Mouse (Mus musculus): ENCODE data around the gene Phf13. TPM values are rescaled to one million over a fixed set of nuclear protein-coding genes. Genes with fewer than 3 reads are reported as not detected.
A peak's percentile ranks its signal among the peaks of the same experiment; 100 is the strongest.

Phf13 gene
- polyA plus RNA-seq, 1 experiment: 0.99 TPM

- no peak overlapping the region for H3K4me3 ChIP-seq (replicated peaks)
- H3K27me3 ChIP-seq (ENCODE audit: control insufficient read depth): no peaks in the 10 kb centered on the region
- no peaks in the 10 kb centered on the region for H3K9me3 ChIP-seq (ENCODE audit: control insufficient read depth, low read length)
- peaks cover 96% of the 10 kb centered on the region for H3K36me3 ChIP-seq (ENCODE audit: control insufficient read depth)
- peaks cover 16% of the 10 kb centered on the region for H3K4me1 ChIP-seq (ENCODE audit: control insufficient read depth)
- TF ChIP-seq TAL1 (IDR thresholded peaks at IDR 0.05; ENCODE audit: low read length) (no peak), GATA1 (IDR thresholded peaks at IDR 0.05; ENCODE audit: low read length) (no peak)
These were observed 24.0 kb upstream of the Phf13 start for GRCm38 (mm10) chr4:152020024-152020423.

DNA sequence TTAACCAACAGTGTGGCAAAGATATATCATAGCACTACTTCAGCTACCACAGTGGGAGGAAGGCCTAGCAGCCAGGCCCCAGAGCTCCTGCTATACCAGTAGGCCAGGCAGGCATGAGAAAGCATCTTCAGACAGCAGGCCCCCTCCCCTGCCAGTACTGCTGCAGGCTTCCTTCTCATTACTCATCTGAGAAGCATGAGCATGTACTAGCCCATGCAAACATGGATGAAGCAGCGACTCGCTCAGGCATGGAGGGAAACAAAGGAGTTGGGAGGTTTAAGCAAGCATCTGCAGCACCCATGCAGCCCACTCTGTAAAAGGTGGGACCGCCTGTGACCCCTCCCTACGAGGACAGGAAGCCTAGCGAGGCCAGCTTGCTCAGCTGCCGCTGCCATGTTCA, 23.0 kb upstream of the Phf13 start:
- no peaks in the 10 kb centered on the region for H3K9me3 ChIP-seq (ENCODE audit: control insufficient read depth, low read length)
- TF ChIP-seq TAL1 (IDR thresholded peaks at IDR 0.05; ENCODE audit: low read length) (no peak), GATA1 (IDR thresholded peaks at IDR 0.05; ENCODE audit: low read length) (no peak)
- peaks cover 9% of the 10 kb centered on the region for H3K4me1 ChIP-seq (ENCODE audit: control insufficient read depth)
- H3K36me3 ChIP-seq (ENCODE audit: control insufficient read depth): peaks cover 96% of the 10 kb centered on the region
- no peak overlapping the region for H3K4me3 ChIP-seq (replicated peaks)
- no peaks in the 10 kb centered on the region for H3K27me3 ChIP-seq (ENCODE audit: control insufficient read depth)

DNA sequence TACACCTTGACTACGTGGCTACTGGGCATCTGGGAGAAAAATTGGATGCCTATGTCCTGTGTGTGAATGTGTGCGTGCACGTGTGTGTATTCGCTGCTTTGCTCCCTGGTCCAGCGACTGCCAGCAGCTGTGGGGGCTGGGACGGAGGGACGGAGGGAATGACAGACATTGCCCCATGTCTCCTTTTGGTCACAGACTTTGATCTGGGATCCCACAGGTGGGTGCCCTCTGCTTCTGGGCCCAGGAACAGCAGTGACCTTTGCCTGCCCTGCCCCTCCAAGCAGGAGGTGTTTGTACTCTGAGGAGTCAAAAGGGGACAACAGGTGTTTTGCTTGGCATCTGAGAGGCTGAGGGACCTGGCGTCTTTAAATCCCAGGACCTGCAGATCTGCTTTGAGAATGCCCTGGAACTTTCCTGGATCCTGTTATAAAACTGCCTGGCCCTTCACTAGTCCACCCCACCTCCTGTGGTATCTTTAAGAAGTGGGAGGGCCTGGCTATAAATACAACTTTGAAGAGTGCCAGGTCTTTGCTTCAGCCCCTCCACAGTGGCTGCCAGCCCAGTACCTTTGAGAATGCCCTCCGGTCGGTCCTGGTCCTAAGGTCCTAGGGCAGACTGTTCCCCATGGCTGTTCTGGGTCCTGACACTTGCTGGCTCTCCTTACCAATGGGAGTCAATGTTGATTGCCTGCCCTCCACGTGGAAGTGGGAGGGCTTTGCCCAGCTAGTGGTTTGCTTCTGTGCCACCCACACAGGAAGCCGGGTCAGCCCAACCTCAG, 17.2 kb upstream of the Phf13 start:
- Histone ChIP-seq H3K9me3 (ENCODE audit: control insufficient read depth, low read length) (no peaks in the 10 kb centered on the region), H3K4me3 (replicated peaks) (no peak overlapping the region), H3K4me1 (ENCODE audit: control insufficient read depth) (peaks cover 57% of the 10 kb centered on the region), H3K27me3 (ENCODE audit: control insufficient read depth) (peaks cover 14% of the 10 kb centered on the region), H3K36me3 (ENCODE audit: control insufficient read depth) (peaks cover 68% of the 10 kb centered on the region)
- TF ChIP-seq TAL1 (IDR thresholded peaks at IDR 0.05; ENCODE audit: low read length): no peak
- no peak for TF ChIP-seq GATA1 (IDR thresholded peaks at IDR 0.05; ENCODE audit: low read length)

GRCm38 (mm10) chr4:152012109-152012508, 16.1 kb upstream of the Phf13 start:
- peaks cover 64% of the 10 kb centered on the region for H3K4me1 ChIP-seq (ENCODE audit: control insufficient read depth)
- H3K4me3 ChIP-seq (replicated peaks): no peak overlapping the region
- H3K36me3 ChIP-seq (ENCODE audit: control insufficient read depth): peaks cover 58% of the 10 kb centered on the region
- H3K27me3 ChIP-seq (ENCODE audit: control insufficient read depth): peaks cover 25% of the 10 kb centered on the region
- TF ChIP-seq GATA1 (IDR thresholded peaks at IDR 0.05; ENCODE audit: low read length): no peak
- no peak for TF ChIP-seq TAL1 (IDR thresholded peaks at IDR 0.05; ENCODE audit: low read length)
- no peaks in the 10 kb centered on the region for H3K9me3 ChIP-seq (ENCODE audit: control insufficient read depth, low read length)

GRCm38 (mm10) chr4:152011171-152011760, 15.2 kb upstream of the Phf13 start:
- TF ChIP-seq GATA1 (IDR thresholded peaks at IDR 0.05; ENCODE audit: low read length) (no peak), TAL1 (IDR thresholded peaks at IDR 0.05; ENCODE audit: low read length) (no peak)
- H3K27me3 ChIP-seq (ENCODE audit: control insufficient read depth): peaks cover 34% of the 10 kb centered on the region
- H3K9me3 ChIP-seq (ENCODE audit: control insufficient read depth, low read length): no peaks in the 10 kb centered on the region
- H3K4me3 ChIP-seq (replicated peaks): peak overlapping the region; percentile 84
- peaks cover 50% of the 10 kb centered on the region for H3K36me3 ChIP-seq (ENCODE audit: control insufficient read depth)
- H3K4me1 ChIP-seq (ENCODE audit: control insufficient read depth): peaks cover 64% of the 10 kb centered on the region

DNA sequence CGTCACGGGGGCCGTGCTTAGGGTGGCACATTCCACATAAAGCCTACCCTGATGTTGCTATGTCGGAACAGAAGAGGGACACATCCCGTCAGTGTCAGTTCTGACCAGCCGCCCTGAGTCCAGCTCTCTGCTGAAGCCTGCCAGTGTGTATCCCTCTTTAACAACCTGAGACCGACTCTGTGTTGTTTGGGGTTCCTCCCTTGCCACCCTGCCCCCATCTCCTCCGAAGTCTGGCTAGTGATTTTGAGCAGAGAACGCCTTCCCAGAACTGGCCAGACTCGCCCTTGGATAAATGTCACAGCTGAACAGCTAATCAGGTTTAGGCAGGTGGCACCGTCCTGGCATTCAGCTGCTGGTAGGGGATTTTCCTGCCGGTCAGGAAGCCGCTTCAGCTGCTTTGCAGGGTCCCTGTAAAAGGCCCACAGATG, 14.7 kb upstream of the Phf13 start:
- H3K4me1 ChIP-seq (ENCODE audit: control insufficient read depth): peaks cover 64% of the 10 kb centered on the region
- H3K36me3 ChIP-seq (ENCODE audit: control insufficient read depth): peaks cover 44% of the 10 kb centered on the region
- TF ChIP-seq TAL1 (IDR thresholded peaks at IDR 0.05; ENCODE audit: low read length): 0 out of 3 replicates have a peak, but pooled peaks have one; percentile 19
- no peak for TF ChIP-seq GATA1 (IDR thresholded peaks at IDR 0.05; ENCODE audit: low read length)
- H3K27me3 ChIP-seq (ENCODE audit: control insufficient read depth): peaks cover 34% of the 10 kb centered on the region
- H3K4me3 ChIP-seq (replicated peaks): peak overlapping the region; percentile 84
- no peaks in the 10 kb centered on the region for H3K9me3 ChIP-seq (ENCODE audit: control insufficient read depth, low read length)

DNA sequence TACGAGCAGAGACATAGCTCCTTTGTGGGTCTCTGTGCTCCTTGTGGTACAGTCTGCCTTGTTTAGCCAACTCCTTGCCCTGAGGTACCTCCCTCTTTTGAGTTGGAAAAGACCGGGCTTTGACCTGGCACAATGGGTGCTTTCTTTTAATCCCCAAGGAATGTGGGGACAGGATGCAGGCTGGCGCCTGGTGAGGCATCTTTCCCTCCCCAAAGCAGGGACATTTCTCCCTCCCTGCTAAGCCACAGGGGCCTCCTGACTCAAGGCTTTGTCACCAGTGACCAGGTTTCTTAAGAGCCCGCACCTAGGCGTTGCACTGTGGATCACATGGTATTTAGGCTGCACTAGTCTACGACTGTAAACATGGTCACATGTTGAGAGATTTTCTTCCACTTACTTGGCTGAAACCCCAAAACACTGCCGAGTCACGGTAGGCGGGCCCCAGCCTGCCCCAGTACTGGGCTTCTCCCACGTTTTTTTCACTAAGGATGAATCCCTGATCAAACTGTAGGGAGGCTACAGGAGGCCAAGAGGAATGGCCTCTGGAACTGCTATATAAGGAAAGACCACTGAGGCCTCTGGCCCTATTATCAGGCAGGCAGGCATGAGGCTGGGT, 14.1 kb upstream of the Phf13 start:
- TF ChIP-seq TAL1 (IDR thresholded peaks at IDR 0.05; ENCODE audit: low read length): no peak
- no peaks in the 10 kb centered on the region for H3K9me3 ChIP-seq (ENCODE audit: control insufficient read depth, low read length)
- H3K4me1 ChIP-seq (ENCODE audit: control insufficient read depth): peaks cover 66% of the 10 kb centered on the region
- peak overlapping the region; percentile 84 for H3K4me3 ChIP-seq (replicated peaks)
- peaks cover 39% of the 10 kb centered on the region for H3K36me3 ChIP-seq (ENCODE audit: control insufficient read depth)
- peaks cover 34% of the 10 kb centered on the region for H3K27me3 ChIP-seq (ENCODE audit: control insufficient read depth)

GRCm38 (mm10) chr4:152009076-152010051, 13.3 kb upstream of the Phf13 start:
- TF ChIP-seq GATA1 (IDR thresholded peaks at IDR 0.05; ENCODE audit: low read length): no peak
- TF ChIP-seq TAL1 (IDR thresholded peaks at IDR 0.05; ENCODE audit: low read length): no peak
- H3K4me1 ChIP-seq (ENCODE audit: control insufficient read depth): peaks cover 66% of the 10 kb centered on the region
- H3K9me3 ChIP-seq (ENCODE audit: control insufficient read depth, low read length): peaks cover 2% of the 10 kb centered on the region; the same call in 1 of the 2 replicates
- H3K36me3 ChIP-seq (ENCODE audit: control insufficient read depth): peaks cover 31% of the 10 kb centered on the region
- H3K4me3 ChIP-seq (replicated peaks): peak overlapping the region; percentile 84
- H3K27me3 ChIP-seq (ENCODE audit: control insufficient read depth): peaks cover 34% of the 10 kb centered on the region

Measured in erythroblast, embryonic 14.5 days (primary cell).